Mouse (Mus musculus) kidney, adult 18-20 months (tissue): ENCODE data around the gene Ppy.

ENCODE experiments used
- DNase-seq: peaks from one replicate; pipeline ENCODE4 v3.0.0; 2021

Ppy gene

DNA sequence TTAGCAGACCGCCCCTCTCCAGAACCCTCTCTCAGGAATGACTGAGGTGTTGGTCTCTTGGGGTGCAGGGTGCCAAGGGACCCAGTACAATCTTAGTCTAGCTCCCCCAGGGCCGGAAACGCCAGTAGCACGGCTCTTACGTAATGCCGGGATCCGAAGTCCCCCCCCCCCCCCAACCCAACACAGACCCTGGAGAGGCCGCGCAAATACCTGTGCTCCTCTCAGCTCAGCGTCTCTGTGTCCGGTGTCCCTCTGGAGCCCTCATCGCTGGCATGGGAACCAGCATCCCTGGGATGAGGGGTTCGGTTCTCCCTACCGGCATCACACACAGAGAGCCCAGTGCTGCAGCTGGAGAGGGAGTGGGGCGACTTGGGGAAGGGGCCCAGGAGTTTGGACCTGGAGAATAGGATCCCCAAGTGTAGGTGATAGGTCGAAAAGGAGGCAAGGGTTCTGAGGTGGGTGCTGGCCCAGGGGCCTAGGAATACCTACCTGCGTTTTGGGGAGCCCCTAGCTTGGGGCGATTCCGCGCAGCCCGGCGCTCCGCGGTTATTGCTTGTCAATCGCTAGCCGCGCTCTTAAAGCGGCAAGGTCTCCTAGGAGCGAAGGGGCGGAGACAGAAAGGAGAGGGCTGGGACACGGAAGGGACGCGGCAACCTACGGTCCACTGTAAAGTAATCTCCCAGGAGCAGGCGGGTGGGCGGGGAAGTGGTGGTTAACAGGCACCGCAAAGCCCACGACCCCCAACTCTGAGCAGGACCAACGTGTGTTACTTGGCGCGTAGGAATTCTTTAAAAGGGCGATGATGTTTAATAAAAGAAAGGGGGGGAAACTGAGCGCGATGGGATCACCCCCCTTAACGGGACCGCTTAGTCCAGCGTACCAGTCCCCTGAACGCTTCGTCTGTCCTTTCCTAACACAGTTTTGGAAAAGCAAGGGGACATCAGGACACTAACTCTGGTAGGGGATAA is 12.9 kb downstream of the Ppy start, which contains the start of gene Mpp2:
Mpp2 (minus strand) TSS at position 585 of the 968 bp plus-strand sequence.
- DNase-seq, result peak; percentile 69

DNA sequence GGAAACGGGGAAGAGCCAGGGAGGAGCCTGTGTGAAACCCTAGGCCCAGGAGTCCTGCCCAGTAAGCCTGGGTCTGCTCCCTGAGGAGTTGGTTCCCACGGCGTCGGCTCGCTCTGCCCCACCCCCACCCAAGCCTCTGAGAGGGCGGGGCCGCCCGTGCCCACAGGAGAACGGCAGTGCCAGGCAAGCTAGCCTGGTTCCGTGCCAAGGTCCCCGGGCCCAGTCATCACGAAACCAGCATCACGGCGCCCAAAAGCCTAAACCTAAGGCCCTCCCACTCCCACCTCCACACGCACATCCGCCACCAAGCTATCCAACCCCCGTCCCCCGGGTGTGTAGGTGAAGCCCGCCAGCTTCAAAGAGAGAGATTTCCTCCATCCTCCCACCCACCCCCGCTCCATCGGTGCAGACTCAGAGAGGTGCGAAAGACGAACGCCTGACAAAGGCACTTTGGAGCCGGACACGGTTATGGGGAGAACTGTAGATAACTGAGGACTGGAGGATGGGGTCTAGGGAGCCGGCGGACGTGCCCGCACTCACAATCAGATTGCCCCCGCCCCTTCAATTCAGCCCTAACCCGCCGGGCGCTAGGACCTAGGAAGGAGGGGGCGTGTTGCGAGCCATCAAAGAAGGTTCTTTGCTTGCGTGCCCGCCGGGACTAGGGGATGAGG is 13.9 kb downstream of the Ppy start:
- peak; percentile 69 for DNase-seq

DNA sequence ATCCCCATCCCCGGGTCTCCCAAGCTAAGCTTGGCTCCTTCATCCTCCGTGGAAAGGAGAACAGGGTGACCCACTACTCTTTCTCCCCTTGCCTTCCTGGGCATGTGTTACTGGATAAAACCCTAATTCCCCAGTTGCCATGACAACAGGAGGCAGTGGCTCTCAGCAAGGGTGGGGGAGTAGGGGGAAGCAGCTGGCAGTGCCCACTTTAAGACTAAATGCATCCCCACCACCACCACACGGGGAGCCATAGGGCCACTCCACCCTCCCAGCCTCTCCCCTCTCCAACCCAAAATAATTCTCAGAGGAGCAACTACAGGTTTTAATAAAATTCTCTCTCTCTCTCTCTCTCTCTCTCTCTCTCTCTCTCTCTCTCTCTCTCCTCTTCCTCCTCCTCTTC is 14.8 kb downstream of the Ppy start:
- DNase-seq, result no peak

DNA sequence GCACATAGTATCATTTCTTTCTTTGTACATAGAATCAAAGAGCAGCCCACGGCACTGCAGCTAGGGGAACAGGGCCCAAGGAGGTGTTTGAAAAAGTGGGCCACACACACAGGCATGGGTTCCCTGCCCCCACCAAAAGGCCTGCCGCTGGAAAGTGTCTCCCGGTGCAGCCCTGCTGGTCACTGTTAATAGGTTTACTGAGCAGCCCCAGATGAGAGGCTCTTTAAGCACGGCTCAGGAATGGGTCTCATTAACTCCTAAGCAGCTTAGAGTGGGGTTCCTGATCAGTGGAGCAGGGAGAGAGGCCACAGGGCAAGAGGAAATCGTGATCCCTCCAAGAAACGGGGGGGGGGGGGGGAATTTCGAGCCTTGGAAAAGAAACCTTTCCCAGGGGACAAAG is 17.0 kb downstream of the Ppy start:
- DNase-seq, result no peak

DNA sequence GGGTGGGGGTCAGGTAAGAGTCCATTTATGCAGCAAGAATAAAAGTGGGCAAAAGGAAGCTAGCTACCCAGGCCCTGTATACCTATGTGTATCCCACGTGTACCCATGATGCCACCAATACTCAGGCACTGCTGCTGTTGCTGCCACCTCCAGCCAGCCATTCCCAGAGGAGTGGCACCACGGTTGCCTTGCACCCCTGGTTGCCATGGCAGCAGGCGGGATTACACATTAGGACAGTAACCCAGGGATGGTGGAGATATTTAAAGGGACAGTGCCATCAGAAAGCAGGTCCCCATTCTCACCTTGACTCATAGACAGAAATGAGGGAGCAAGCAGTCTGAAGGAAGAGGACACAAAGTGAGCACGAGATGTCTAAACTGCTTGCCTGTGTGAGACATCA is 17.9 kb downstream of the Ppy start:
- no peak for DNase-seq

DNA sequence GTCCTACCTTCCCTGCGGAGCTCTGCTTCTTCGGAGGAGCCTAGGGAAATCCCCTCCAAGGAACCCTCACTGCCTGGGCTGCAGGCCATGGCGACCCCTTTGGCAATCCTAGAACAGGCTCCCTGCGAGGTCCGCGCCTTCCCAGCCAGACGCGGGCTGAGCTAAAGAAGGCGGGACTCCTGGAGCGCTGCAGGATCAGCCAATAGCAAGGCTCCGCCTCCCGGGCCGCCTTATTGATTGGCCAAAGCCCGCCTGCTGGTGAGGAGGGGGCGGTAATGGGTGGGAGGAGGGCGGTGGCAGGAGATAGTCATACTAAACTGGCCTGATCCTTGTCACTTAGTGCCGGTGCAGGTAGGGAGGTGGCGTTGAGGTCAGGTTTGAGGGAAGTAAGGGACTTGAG is 18.8 kb downstream of the Ppy start:
- peak; percentile 45 for DNase-seq

DNA sequence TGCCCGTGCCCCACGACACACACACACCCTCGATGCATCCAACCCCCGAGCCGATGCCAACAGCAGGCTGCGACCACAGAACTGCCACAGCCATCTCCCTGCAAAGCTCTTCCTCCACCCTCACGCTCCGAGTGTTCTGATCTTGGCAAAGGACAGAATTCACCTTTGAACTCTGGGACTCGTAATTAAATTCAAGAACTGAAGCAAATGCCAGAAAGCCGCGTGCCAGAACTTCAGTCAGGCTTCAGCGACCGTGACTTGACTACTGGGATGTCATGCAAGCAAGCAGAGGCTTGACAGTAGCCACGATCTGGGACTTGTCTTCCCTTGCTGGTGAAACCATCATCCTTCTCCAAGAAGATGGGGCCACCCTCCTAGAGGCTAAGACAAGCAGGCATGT is 27.4 kb downstream of the Ppy start:
- peak; percentile 49 for DNase-seq

DNA sequence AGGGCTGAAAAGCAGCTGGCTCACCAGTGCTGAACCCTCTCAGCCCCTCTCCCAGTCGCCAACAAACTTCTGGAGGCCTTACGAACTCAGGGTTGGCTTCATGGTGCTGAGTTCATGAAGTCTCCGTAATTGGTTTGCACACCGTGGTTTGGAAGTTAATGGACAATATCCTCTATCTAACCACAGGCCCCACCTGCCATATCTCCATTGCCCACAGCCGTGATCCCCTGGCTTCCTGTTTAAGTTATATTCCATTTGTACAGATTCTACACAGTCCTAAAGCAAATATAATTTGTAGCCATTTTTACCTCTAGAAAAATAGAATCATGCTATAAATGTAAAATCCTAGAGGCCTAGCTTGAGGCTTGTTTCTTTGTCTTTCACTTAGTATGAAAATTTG is 28.4 kb downstream of the Ppy start:
- no peak for DNase-seq

DNA sequence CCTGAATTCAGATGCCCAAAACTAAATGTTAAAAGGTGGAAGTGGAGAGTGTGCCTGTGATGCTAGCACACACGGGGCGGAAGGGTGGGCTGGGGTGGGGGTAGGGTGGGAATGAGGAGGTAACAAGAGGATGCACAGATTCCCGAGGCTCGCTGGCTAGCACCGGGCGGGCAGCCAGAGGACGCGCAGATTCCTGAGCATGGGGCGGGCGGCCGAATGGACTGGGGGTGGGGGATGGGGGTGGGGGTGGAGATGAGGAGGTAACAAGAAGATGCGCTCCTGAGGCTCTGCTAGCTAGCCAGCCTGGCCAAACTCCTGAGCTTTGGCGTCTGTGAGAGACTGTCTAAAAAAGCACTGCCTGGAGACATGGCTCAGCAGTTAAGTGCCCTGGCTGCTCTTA is 30.7 kb downstream of the Ppy start:
- no peak for DNase-seq

DNA sequence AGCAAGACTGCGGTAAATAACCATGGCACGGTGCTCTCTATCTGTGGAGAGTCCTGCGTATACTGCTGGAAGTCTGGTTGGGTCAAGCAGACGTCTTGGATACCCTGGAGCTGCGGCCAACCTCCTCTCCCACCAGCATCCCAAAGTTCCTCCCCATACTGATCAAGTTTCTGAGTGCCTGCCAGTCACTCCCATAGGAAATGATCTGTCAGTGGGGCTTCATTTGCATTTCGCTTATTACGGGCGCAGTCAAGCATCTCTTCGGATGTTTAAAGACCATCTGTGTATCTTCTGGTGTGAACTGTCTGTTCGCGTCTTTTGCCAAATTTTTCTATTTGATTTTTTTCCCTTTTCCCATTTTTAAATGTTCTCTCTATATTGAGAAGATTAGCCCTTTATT is 31.5 kb downstream of the Ppy start:
- no peak for DNase-seq

DNA sequence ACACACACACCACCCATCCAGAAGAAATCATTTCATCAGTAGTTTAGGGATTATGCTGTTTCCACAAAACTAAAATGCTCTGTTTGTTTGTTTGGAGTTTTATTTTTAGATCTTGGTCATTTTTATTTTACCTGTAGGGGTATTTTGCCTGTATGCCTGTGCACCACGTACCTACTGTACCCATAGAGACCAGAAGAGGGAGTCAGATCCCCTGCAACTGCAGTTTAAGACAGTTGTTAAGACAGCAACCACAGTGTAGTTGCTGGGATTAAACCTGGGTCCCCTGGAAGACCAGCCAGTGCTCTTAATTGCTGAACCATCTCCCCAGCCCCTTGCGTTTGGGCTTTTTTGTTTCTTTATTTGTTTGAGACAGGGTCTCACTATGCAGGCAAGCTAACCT is 32.1 kb downstream of the Ppy start:
- no peak for DNase-seq

DNA sequence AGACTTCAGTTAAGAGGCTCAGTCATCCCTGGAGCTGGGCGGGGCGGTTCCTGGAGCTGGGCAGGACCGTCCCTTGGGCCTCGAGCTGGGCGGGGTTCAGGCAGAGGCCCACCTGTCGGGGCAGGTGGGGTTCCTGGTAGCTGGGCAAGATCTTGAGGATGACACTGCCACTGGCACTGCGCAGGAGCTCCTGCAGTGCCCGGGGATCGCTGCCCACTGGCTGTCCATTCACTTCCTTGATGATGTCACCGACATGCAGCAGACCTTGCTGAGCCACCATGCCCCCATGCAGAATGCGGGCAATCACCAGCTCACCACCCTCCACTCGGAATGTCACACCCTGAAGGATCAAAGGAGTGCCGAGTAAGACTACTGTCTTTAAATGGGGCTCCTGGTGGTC is 38.0 kb downstream of the Ppy start:
- DNase-seq, result no peak

DNA sequence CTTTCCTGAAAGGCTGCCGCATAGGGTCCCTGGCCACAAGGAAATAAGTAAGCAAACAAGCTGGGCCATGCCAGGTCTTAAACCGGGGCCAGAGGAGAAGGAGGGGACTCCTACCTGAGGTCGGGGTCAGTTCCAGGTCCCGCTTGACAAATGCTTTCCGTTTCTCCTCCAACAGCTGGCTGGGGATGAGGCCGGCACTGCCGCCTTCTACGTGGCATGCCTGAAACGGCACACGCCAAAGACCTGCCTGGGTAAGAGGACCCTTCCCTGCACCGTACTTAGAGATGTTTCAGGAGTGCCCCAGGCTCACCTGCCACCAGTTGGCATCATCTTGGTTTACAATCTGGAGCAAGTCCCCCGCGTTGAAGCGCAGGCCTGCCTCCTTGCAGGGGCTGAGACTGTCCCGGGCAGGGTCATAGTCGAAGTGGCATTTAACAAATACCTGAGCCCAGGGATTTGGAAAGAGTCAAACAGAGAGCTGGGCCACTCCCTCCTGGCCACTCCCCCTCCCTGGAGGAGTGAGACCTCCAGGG is 39.1 kb downstream of the Ppy start:
- DNase-seq, result peak; percentile 14

DNA sequence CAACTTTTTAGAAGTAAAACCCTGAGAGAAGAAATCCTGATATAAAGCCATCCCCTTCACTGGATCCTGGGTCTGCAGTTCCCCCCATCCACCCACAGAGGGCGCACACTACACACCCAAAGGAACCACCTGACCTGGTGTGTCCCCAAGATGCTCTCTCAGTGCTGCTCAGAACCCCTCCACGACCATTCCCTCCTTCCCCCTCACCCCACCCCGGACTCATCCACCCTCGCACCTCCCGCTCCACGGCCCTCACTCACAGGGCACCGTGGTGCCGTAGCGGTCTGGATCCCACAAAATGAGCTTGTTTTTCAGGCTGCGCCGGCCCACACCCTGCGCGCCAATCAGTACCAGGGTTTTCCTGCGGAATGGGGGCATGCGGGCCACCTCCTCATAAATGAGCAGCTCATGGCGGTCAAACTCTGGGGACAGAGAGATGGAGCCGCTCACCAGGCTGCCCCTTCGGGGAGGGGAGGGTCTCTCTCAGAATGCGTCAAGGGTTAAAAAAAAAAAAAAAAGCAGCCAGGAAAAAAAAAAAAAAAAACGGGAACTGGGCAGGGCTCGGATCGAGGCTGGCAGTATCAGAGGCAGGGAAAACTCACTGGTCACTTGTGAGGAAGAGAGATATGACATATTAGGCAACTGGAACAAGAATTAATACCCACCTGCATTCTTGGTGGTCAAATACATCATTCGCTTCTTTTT is 39.7 kb downstream of the Ppy start:
- peak; percentile 80 for DNase-seq

DNA sequence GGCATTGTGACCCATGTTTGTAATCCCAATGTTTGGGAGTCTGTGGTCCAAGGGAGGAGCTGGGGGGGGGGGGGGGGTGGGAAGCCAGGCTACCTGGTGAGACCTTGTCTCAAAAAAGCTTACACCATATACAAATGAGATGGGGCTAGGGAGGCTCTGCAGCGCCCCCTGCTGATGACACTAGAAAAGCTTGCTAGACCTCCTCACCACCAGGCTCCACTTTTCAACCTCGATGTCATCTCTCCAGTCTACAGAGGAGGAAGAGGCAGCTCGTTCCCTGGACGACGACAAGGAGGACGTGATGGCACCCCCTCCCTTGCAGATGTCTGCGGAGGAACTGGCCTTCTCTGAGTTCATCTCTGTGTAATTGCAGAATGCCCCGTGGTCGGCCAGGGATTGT is 47.3 kb downstream of the Ppy start:
- peak; percentile 61 for DNase-seq

DNA sequence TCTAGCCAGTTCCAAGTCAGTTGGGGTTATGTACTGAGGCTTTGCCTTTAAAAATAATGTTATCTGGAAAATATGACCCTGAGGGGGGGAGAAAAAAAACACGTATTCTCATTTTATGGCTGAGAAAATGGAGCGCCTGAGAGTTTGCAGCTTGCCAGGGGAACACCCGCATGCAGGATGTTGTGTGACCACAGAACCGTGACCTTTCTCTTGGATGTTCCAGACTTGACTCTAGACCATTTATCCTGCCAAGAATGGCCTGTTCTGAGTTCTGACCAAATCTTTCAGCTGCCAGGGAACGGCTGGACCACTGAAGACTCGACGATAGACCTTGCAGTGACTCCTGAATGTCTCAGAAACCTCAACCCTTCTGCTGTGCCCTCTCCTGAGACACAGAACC is 47.9 kb downstream of the Ppy start:
- DNase-seq, result peak; percentile 55

DNA sequence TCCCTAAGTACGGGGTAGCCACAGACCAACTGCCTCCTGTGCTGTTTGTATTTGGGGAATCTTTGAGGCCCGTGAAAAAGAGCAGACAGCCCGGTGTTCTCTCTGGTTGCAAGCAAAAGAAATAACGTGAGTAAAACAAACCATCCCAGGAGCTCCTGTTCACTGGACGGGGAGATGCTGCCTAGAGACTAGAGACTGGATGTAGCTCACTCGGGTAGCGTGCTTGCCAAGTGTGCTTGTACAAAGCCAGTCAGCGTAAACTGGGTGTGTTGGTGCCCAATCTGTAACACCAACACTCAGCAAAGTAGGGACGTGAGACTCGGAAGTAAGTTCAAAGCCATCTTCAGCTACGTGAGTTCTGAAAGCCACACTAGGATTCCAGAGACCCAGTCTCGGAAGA is 48.4 kb downstream of the Ppy start:
- DNase-seq, result no peak

DNA sequence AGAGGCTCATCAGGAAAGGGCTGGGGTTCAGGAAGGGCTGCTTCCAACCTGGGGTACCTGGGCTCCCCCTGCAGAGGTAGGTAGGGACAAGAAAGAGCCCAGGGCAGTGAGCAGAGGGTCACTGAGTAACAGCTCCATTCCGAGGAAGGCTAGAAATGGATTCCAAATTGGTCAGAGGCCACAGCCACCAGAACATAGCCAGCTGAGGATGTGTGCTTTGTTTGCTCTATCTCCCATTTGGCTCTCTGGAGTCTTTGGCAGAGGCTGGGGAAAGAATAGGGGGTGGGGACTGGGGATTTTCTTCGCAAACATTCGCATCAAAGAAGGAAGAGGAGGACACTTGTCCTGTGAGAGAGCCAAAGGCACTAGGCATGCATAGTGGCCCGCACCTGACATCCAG is 49.2 kb downstream of the Ppy start:
- DNase-seq, result peak; percentile 33

DNA sequence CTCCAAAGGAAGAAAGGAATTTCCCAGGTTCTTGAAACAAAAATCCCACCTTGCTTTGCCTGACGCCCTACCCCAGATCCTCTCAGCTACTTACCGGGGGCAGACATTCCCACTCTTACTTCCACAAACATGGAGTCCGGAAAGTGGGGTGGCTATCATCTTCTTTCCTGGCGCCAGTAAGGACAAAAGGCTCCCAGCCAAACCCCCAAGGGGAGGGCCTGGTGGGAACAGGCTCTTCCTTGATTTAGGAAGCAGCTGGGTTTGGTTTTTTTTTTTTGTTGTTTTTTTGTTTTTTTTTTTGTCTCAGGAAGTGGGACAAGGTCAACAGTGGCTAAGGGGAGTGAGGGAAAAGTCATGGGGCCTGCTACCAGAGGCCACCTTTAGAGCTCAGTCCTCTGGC is 49.6 kb downstream of the Ppy start:
- peak; percentile 65 for DNase-seq
